ENCODE assay signal across 15 mouse cellular contexts in the genomic region with DNA sequence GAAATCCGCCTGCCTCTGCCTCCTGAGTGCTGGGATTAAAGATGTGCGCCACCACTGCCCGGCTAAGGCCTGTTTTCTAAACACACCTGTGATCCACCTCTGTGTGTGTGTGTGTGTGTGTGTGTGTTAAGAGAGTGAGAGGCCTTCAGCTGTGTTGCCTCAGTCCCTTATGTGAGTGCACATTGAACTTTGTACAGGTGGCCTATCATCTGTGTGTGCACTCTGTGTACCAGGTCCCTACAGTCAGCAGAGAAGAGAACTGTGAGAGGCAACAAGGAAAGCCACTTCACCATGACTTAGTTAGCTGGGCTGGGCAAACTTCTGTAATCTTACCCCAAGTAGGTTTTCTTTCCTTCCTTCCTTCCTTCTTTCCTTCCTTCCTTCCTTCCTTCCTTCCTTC.
"Had no signal": no experiment of that assay in that cellular context is flagged by ENCODE, and none has a peak within 500 bp of the region (broad histone marks: within the 10 kb centered on the region; RNA-seq: fewer than 3 reads in every experiment).

No protein-coding gene starts in this region.

- H3K27ac ChIP-seq: left cerebral cortex, adult 2 months had no signal

- H3K4me2 ChIP-seq: midbrain, embryonic 11.5 days had no signal

- DNase-seq: kidney, adult 18-20 months; kidney, adult 9 months; kidney, postnatal 14 days; kidney, postnatal 4 days; layer of hippocampus, adult 9-11 months; lung, adult 18-20 months; lung, postnatal 14 days; lung, postnatal 4 days; midbrain, embryonic 14.5 days; thymus, adult 2 months; thymus, postnatal 14 days; thymus, postnatal 4 days had no signal

- ATAC-seq: hindbrain, embryonic 16.5 days had no signal

- H3K4me3 ChIP-seq: left cerebral cortex, adult 2 months had no signal
